Mouse (Mus musculus) kidney, adult 18-20 months (tissue): ENCODE measurements at regions not wholly inside any gene's neighbourhood (a gene's known extent, or its start where the extent isn't known, plus 50 kb on each side); places are given as distances from the start of the nearest gene placed in this dataset.

Experiments used
- DNase-seq: peaks from one replicate; pipeline ENCODE4 v3.0.0; 2021

DNA sequence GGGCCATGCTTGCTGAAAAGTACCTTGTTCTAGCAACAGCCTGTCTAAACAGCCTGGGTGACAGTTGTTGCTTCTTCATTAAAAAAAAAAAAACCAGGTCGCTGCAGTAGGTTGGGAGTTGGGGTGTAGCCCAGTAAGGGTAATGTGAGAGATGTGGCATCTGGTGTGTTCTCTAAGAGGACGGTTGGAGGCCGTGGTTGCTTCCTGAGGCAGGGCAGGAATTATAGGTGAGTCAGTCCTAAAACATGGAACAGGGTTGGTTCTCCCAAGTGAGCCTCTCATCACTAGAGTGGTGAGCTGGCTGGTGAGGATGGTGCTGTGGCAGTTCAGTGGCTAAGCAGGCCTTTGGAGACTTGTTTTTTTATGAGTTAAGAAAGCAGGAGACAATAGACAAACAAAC, 283.3 kb upstream of the Prickle1 start:
- no peak for DNase-seq

- no peak for DNase-seq
Observed at GRCm38 (mm10) chr15:93876335-93876734, 280.6 kb upstream of the Prickle1 start.

- DNase-seq: no peak
Observed at GRCm38 (mm10) chr15:93875685-93876084, 280.0 kb upstream of the Prickle1 start.

DNA sequence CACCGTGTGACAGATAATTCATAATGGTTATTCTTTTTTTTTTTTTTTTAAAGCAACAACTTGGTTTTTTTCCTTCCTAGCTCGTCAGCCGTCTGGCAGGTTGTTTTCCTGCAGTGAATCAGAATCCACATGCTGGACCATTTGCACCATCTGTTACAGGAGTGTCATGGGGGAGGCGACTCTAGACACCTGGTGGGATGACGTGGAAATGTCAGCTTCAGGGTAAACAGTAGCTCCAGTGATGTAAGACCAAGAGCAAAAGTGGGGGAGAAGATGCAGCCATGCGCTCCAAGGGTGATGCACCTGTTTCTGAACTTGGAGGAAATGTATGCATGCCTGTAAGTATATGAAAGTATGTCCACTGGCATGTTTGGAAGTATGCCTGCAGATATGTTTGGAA, 278.5 kb upstream of the Prickle1 start:
- no peak for DNase-seq

- DNase-seq: no peak
Observed at GRCm38 (mm10) chr15:93857336-93857901, 261.7 kb upstream of the Prickle1 start.

GRCm38 (mm10) chr15:93853221-93853620, 257.5 kb upstream of the Prickle1 start:
- DNase-seq: no peak

GRCm38 (mm10) chr15:93852126-93852525, 256.4 kb upstream of the Prickle1 start:
- no peak for DNase-seq

- no peak for DNase-seq
Observed at GRCm38 (mm10) chr15:93850388-93850787, 254.7 kb upstream of the Prickle1 start.

DNA sequence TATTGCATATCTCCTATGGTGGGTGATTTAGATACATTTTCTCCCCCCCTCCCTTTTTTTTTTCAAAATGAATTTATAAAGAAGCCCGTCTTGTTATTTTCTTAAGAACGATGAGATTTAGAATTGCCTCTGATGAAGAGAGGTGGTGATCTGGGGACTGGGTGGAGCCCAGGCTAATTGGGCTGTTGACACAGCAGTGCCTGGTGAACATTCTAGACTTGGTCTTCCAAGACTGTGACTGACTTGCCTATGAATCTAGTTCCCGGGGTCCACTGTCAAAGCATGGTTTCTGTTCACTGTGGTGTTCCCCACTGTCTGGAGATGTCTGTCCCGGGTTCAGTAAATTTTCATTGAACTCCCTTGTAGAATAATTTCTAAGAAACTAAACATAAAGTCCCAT, 253.1 kb upstream of the Prickle1 start:
- no peak for DNase-seq

DNA sequence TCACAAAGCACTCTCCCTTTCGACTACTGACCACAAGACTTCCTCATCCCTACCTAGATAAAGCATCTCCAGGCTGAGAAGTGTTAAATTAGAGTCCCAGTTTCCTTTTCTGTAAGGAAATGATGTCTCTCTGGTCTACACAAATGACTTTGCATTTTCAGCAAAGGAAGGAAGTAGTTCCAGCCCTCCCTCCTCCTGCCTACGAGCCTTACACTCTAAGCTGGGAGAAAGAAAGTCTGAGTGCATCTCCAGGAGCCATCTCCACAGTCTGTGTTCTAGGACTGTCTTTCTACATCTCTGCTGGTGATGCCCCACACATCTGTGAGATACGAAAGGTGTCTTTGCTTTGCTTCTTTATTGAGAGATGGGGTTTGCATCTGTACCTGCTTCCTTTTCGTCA, 251.1 kb upstream of the Prickle1 start:
- DNase-seq: no peak

DNA sequence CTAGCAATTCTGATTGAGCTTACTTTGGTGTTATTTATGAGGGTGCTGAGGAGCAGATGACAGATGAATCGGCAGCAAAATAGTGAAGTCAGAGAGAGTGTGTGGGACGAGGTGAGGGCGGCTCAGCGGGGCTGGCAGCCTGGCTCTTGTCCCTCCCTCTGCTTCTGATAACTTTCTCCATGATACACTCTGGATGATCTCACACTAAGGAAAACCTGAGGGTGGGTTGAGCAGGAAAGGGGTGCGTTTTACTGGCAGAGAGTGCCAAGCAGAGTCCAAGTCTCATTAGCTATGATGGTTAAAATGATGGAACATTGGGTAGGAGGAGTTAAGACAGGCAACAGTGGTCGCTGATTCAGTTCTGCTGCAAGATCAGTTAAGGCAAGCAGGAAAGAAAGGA, 250.1 kb upstream of the Prickle1 start:
- DNase-seq: no peak

DNA sequence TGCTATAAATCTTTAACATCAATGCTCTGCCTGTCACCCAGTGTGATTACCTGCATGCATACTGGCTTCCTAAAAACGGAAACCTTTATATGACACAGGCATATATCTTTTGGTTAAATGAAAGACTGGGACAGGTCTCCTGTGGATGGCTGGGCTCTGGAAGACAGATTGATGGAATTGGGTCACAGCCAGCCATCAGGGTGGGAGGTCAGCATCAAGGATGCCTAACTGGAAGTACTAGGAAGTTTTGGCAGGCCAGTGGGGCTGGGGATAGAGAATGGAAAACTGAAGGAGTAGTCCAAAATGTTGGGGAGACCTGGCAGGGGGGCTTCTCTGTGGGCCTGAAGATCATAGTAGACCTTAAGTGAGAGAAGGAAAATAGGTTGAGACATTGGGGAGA, 237.3 kb upstream of the Prickle1 start:
- no peak for DNase-seq

DNA sequence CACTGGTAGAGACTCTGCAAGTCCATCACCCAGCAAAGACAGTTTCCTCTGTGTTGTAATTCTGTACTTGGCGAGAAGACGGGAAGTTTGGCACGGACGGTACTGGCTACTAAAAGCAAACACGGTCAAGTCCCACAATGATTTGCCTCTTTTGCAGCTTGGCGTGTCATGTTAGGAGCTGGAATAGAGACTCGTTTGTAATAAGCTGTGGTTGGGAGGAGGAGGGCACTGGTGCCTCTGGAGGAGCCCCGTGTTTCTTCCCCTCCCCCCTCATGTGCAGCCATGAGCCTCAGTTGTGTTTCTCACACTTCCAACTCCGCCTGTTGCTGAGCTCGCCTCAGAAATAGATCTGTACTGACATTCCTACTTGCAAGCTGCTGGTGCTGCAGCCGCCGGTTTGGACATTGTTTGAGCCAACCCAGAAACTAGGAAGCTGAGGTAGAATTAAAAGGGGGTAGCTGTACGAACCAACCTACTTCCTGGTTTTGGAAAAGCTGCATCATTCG, 236.8 kb upstream of the Prickle1 start:
- peak; percentile 6 for DNase-seq

DNA sequence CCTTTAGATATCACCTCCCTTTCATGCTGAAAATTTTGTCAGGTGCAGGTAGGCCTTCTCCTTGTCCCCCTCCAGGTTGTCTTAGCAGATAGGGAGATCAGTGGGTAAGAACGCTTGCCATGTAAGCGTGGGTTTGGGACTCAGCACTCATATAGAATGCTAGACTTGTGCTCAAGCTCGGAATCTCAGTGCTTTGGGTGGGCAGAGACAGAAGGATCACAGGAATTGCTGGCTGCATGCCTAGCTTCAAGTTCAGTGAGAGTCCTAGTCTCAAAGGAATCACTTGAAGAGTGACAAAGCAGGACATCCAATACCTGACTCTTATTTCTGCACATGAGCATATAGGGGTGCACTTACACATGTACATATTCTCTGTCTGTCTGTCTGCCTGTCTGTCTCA, 235.5 kb upstream of the Prickle1 start:
- DNase-seq: no peak

- no peak for DNase-seq
Observed at GRCm38 (mm10) chr15:93824729-93825694, 229.3 kb upstream of the Prickle1 start.

DNA sequence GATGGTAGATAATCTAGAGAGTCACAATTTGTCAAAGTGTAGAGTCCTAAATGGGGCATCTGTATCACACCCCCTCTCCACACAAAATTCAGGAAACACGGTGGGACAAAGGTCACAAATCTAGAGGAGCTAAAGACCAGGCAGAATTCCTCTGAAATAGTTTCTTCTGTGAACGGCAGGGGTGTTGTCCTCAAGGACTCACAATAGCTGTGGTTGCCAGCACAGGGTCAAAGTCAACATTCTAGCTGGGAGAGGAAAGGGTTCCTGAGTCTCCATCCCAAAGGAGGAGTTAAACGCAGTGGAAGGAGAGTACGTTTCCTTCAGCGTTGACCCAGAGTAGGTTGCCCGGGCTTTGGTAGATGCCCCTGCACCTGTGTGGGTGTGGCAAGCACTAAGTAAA, 225.5 kb upstream of the Prickle1 start:
- DNase-seq: peak; percentile 12

GRCm38 (mm10) chr15:93812011-93812410, 216.3 kb upstream of the Prickle1 start:
- DNase-seq: no peak

- no peak for DNase-seq
Observed at GRCm38 (mm10) chr15:93807993-93808392, 212.3 kb upstream of the Prickle1 start.

DNA sequence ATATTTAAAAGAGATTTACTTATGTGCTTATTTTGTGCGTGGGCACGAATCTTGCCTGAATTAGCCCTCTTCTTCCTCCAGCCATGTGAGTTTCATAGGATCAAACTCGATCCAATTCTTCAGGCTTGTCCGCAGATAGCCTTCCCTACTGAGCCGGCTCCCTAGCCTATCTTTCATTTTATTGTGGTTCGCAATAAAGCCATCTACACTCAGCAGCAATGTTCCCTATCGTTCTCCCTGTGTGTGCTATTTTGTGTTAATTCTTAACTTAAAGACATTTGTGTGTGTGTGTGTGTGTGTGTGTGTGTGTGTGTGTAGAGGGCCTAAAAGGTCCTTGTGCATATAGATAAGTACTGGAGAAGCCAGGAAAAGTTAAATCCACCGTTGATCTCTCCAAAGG, 211.8 kb upstream of the Prickle1 start:
- no peak for DNase-seq

DNA sequence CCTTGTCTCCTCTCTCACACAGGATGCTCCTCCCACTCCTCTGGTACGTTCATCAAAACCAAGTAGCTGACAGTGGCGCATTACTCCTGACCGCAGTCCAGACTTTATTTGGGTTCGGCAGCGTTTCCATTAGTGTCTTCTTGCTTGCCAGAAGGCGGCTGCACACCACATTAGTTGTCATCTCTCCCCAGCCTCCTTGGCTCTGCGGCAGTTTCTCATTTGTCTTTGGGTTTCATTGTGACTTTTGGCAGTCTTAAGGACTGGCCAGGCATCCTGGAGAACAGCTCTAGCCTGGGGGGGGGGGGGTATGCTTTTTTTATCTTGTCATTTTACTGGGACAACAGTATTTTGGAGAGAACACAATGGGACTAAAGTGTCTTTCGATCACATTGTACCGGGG, 209.0 kb upstream of the Prickle1 start:
- DNase-seq: no peak

DNA sequence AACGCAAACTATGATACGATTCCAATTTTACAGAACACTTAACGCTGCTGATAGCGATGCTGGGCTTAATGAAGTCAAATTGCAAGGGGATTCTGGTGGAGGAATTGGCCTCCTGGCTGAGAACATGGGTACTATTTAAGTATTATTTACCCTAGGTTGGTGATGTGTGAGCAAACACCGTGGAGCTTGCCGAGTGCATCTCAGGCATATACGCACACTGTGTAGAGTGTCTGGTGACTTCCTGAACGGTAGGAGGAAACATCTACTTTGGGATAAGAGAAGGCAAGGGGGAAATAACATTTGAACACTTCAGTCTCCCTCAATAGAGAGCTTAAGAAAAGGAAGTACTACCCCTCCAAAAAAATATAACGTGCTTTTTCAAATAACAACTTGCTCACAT, 194.8 kb upstream of the Prickle1 start:
- DNase-seq: no peak

DNA sequence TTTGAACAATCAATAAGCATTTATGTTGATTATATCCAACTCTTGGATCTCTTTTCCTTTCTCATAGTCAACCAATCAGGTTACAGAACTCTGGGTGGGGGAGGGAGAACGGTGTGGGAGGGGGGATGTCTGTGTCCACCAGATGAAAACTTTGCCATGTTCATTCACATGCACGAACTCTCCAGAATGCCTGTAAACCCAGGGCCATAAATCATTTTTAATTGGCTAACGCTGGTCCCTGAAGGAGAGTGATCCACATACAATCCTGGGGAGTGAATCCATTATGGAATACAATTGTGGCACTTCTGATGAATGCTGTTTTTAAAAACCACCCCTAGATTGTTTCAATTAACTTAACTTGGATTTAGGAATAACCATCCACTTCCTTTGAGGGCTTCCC, 194.1 kb upstream of the Prickle1 start:
- no peak for DNase-seq

GRCm38 (mm10) chr15:93787361-93787760, 191.7 kb upstream of the Prickle1 start:
- DNase-seq: no peak

DNA sequence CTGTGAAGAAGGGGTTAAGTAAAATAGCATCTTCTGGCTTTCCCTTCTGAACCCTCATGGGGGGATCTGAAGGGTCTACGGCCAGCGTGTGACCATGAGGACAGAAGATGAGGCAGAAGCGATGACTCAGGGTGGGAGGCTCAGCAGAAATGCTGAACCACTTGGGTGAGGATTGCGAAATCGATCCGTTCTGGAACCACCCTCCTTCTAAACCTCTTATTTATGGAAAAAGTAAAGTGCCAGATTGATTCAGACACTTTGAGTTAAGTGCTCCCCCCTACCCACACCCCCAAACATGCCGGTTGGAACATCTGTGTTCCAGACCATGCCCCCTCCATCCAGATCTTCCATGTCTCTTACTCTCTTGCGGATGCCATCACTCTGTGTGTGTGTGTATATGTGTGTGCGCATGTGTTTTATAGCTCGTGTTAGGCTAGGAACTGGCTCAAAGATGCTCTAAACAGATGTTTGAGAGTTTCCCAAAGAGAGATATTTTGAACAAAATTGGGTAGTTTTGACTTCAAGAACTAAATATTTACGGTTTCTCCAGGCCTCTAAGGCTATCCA, 190.2 kb upstream of the Prickle1 start:
- DNase-seq: no peak
